Mouse (Mus musculus) liver, adult 2 months (tissue): ENCODE measurements around the gene Tcf7l1.

Experiments
- CTCF ChIP-seq: fragments of 200-500 bp; IDR thresholded peaks from 2 replicates; pipeline ENCODE4 v1.5.1; 2011; ENCODE audit warnings: low read depth, low read length, control low read depth
- POLR2A ChIP-seq: fragments of 200-500 bp; IDR thresholded peaks from 2 replicates; pipeline ENCODE4 v1.6.1; 2011; ENCODE audit warnings: low read length, control low read depth; ENCODE audit not compliant: insufficient read depth; ENCODE audit errors: extremely low read depth

- TF ChIP-seq CTCF (no peak), POLR2A (no peak)
These were observed 33.7 kb downstream of the Tcf7l1 start for GRCm38 (mm10) chr6:72755267-72755889.
